Mouse (Mus musculus): ENCODE results near the gene Lrch1.

Gene Lrch1

DNA sequence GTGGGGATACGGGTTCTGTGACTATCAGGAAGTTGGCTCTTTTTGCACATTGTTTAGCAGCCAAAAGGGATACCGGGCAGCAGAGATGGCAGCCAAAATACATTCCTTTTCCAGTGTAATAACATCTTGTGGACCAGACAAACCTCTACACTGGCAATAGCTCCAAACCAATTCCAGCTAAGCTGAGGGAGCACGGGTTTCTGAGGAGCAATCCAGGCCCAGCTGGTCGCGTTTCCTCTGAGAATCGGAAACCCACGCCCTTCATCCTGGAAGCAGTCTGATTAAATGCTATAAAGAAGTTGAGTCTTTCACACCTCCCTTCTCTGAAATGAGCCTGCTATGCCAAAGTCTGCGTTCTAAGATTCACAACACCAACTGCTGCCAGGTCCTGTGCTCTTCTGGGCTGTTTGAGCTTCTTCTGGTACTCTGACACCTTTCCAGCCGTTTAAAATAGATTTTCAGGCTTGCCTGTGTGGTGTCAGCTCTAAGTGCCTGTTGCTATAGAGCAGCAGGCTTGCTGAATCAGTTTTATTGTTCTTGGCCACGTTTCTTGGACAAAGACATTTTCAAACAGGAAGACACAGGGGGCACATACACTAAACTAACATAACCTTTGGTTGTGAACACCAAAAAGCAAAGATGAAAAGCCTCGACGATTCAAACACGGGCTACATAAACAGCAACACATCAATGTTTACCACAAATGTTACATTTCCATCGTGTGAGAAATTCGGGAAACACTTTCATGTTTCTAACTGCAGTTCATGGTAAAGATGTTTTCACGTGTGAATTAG is 94.5 kb downstream of the Lrch1 start:
- peak; percentile 40 to 74 for DNase-seq (ENCODE audit: low spot score in 2 of 2)

DNA sequence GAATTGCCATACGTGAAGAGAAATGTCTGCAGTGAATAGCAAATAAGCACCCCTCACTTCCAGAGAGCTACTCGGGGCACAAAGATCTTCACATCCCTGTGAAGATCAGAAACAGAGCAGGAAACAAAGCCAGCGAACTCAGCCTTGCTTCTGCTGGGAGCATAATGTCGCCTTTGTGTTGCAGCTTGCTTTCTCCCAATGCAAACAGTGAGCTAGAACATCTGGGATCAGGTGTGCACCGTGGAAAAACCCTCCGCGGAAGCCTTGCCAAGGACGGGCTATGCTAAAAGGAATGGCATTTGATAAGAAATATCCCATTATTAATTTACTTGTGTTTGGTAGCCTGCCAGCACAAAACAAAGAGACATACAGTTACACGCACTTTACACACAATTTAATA is 95.8 kb downstream of the Lrch1 start:
- DNase-seq (ENCODE audit: low spot score in 2 of 2) = no peak

DNA sequence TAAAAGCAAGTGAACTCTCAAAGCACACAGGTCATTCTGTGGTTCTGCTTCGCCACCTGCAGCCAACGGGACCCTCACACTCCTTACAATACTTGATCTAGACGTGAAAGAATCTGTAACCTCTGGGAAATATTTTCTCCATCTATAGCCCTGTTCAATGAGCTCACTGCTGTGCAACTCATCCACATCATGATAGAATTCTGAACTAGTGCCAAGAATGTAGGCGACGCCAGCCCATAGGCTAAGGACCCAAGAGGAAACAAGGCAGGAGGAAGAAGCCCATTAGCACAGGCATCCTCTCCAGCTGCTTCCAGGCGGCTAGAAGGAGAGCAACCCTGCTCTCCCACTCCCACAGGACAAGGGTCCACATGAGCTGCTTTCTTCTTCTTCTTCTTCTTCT is 98.7 kb downstream of the Lrch1 start:
- DNase-seq (ENCODE audit: low spot score in 2 of 2) = no peak

DNA sequence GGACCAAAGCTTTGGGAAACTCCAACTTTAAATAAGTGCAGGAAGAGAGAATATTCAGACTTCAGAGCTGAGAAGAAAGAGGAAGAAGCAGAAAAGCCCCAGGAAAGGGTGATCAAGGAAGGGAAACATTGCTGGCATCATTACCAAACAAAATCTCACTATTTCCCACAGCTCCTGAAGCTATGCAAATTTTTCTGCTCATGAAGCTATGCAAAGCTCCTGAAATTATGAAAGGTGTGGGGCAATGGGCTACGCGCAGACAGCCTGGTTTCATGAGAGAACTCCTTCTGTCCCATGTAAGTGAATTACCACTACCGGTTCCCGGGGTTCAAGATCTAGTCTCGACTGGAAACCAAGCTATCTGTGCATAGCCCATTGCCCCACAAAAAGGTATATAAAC is 99.5 kb downstream of the Lrch1 start:
- DNase-seq (ENCODE audit: low spot score in 2 of 2) = no peak

DNA sequence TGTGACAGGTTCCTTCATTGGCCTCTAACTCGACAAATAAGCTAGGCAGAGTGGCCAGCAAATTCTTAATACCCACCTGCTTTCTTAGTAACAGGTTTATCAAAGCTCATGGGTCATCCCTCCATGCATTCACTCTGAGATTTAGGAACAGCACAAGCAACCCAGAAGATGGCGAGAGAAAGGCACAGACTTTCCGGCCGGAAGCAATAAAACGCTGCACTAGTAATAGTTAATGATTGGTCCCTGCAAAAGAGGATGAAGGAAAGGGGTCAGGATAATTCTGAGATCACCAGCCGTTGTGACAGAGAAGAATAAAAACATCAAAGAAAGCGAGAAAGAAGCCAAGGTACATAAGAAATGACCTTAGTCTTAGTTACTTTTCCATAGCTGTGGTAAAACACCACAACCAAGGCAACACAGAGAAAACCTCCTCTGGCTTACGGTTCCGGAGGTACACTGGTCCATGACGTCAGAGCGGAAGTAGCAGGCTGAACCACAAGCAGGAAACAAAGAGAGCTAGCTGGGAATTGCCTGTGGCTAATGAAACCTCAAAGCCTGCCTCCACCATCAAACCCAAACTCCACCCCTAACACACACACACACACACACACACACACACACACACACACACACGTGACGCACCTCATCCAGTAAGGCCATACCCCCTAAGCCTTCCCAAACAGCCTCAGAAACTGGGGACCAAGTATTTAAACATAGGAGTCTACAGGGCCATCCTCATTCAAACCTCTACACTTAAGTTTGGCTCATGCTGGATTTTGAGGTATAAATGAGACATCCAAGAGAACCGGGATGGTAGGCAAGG is 100.2 kb downstream of the Lrch1 start:
- DNase-seq (ENCODE audit: low spot score in 2 of 2) = no peak

DNA sequence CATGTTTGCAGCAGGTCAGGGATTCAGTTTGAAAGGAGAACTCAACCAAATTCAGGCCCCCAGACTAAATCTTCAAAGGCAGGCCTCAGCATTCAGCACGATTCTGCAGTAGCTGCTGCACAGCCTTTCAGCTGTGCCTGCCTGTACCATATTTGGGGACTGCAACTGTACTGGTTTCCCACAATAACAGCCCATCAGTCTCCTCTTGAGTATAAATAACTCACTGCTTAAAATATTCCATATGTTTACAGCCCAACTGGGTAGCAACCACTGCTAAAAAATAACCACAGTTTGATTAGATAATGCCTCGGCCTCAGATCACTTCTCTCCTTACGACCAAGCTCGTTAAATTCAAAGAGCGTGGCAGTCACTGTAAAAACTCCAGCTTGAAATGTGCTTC is 101.0 kb downstream of the Lrch1 start:
- DNase-seq (ENCODE audit: low spot score in 2 of 2) = peak; percentile 18 to 22

DNA sequence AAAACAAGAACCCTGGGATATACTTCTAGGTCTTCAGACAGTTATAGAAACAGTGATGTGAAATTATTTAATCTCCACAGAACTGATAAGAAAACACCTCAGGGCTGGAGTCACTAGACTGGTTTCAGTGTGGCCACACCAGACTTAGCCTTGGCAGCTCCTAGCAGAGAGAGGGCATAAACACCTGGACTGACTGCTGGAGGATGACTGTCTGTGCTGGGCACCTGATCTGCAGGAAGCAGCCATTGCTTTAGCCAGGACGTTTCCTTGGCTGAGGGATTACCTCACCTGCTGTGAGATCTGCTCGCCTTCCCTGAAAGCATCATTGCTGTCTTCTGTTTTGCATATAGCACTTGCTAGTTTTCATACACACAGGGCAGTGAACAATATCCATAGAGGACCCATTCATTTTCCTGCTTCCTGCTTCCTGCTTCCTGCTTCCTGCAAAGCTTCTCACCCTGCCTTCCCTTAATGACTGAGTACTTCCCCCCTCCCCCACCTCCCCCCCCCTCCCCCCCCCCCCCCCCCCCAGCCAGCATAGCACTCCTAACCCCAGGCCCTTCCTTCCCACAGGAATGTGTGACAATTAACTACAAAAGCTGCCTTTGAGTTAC is 101.9 kb downstream of the Lrch1 start:
- no peak for DNase-seq (ENCODE audit: low spot score in 2 of 2)

DNA sequence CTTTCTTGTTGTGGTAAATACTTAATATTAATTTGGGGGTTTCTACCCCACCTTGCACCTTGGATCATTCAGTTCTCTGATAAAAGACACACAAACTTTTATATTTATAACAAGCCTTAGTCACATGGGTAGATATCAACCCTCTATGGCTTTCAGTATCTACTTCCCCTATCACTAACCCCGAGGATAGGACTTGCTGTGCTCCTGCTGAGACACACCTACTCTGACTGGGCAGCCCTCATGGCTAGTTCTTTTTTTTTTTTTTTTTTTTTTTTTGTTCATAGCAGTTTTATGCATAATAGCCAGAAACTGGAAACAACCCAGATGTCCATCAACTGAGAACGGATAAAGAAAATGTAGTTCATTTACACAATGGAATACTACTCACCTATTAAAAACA is 106.0 kb downstream of the Lrch1 start:
- no peak for DNase-seq (ENCODE audit: low spot score in 2 of 2)

DNA sequence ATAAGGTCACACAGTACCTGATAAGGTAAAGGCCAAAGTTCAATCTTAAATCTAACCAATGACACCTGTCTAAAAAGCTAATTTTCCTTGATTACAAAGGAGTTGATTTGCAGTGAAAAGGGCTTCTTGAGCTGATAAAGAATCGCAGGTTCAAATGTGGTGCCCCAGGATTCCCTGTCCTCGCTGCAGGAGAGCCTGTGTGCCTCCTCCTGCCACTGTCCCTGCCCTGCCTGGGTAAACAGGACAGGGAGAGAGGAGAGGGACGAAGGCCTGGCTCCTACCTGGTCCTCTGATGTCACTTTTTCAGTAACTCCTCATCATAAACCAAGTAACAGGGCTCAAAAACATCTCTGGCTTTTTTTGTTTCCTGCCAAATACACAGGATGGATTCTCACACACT is 106.4 kb downstream of the Lrch1 start:
- no peak for DNase-seq (ENCODE audit: low spot score in 2 of 2)

DNA sequence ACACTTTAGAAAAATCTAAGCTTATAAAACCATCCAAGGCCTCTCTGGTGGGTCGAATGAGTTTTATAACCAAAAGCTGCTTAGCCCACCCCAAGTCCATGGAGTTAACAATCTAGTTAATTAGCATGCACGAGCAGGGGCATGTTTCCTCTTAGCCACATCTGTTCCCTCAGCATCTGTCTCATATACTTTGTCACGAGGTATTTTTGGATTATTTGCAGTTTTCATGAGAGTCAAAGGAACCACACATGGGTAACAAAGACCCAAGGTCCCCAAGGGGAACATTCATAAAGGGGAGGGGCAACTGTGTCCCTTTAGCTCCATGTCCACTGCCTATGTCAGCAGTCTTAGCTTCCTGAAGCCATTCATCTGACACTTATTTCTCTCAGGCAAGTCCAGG is 106.9 kb downstream of the Lrch1 start:
- no peak for DNase-seq (ENCODE audit: low spot score in 2 of 2)

DNA sequence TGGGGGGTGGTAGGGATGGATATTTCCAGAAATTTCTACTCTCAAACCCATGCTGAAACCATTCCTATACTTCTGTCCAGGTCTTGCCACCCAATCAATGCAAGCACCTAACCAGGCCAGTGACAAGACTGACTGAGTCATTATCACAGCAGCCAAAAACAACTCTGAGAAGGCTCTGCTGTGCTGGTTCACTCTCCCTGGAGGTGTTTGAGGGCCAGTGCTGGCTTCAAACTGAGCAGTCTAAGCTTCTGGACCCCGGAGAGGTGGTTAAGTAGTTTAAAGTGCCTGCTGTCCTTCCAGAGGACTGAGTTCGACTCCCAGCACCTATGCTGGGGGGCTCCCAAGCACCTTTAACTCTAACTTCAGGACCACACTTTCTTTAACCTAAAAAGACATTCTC is 107.3 kb downstream of the Lrch1 start:
- no peak for DNase-seq (ENCODE audit: low spot score in 2 of 2)

DNA sequence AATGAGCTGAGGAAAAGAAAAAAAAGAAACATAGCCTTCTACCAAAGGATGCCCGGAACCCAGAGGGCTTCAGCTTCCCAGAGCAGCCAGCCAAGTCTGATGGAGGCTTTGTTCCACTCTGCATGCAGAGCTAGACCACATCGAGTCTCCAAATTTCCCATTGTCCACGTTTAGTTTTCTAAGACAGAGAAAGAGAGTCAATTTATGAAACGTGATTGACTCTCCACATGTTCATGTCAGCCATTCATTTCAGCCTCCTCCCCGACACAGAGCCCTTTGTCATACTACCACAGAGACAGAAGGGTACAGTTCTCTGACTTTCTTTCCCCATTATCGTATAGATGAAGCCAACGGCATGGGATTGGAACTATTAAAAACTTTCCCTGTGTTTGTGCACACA is 108.9 kb downstream of the Lrch1 start:
- DNase-seq (ENCODE audit: low spot score in 2 of 2) = no peak

DNA sequence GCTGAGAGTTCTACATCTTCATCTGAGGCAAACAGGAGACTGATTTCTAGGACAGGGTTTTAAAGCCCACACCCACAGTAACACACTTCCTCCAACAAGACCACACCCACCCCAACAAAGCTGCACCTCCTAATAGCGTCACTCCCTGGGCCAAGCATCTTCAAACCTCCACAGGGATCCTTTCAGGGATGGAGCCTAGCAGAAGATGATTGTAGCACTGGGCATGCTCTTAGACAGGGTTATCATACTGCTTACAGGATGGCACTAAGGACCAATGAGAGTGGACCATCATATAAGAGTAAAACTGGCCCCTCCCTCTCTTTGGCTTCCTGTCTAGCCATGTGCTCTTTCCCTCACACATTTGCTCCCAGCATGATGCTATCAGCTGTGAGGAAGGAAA is 112.7 kb downstream of the Lrch1 start:
- no peak for DNase-seq (ENCODE audit: low spot score in 2 of 2)

DNA sequence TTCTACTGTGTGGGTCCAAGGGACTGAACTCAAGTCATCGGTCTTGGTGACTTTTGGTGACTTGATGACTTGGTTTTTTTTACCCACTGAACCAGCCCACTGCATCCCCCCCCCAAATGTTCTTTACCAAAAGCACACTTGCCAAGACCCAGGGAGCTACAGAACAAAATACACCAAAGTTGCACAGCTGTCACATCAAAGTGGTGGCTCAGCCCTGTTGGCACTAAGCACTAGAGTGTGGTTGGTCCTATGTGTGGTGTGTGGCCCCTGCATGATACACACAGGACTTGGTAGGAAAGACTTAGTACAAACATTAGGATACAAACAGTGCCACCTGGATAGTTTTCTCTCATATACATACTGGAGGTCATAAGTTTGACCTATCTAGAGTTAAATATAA is 113.5 kb downstream of the Lrch1 start:
- DNase-seq (ENCODE audit: low spot score in 2 of 2) = no peak

DNA sequence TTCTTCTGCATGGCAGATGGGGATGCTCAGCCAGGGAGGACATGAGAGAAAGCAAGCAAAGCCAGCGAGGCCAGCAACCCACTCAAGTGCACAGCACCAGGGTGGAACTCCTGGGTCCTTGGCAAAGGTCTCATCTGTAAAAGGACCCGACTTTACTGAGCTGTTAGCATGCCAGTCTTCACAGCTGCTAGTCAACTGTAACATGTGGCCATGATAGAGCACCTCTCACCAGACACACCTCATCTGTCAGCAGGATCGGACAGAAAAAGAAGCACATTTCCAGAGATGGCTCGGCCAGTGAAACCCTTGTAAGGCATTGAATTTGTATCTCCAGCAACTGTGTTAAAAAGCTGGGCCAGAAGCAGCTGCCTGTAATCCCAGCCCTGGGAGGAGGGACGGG is 116.0 kb downstream of the Lrch1 start:
- DNase-seq (ENCODE audit: low spot score in 2 of 2) = no peak

DNA sequence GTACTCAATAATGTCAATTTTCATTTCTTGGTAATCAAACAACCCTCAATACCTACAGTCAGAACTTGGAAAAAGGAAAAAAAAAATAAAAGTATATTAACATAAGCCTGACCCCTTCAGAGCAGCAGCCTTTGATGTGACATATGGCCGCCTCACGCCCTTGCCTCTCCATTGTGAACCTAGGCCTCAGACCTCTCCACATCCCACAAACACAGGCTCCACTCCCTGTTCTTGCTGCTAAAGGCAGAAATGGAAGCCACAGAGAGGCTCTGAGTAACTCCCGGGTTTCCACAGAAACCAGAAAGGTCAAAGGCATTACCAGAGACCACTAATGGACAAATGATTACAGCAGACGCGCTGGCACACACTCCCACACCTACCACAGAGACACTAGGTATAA is 116.6 kb downstream of the Lrch1 start:
- DNase-seq (ENCODE audit: low spot score in 2 of 2) = no peak

DNA sequence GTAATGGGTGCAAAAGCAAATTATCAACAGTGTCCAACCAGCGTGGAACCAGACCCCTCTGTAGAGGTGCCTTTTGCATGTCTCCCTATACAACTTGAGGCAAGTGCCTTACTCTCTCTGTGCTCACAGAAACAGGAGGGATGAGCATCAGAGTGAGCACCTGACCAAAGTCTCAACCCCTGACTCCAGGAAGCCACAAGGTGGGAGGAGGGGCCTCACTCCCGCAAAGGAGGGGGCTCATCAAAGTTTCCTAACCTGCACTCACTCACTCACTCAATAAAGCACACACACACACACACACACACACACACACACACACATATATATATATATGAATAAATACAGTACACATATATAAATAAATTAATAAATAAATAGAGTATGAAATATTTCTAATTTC is 117.1 kb downstream of the Lrch1 start:
- DNase-seq (ENCODE audit: low spot score in 2 of 2) = no peak

DNA sequence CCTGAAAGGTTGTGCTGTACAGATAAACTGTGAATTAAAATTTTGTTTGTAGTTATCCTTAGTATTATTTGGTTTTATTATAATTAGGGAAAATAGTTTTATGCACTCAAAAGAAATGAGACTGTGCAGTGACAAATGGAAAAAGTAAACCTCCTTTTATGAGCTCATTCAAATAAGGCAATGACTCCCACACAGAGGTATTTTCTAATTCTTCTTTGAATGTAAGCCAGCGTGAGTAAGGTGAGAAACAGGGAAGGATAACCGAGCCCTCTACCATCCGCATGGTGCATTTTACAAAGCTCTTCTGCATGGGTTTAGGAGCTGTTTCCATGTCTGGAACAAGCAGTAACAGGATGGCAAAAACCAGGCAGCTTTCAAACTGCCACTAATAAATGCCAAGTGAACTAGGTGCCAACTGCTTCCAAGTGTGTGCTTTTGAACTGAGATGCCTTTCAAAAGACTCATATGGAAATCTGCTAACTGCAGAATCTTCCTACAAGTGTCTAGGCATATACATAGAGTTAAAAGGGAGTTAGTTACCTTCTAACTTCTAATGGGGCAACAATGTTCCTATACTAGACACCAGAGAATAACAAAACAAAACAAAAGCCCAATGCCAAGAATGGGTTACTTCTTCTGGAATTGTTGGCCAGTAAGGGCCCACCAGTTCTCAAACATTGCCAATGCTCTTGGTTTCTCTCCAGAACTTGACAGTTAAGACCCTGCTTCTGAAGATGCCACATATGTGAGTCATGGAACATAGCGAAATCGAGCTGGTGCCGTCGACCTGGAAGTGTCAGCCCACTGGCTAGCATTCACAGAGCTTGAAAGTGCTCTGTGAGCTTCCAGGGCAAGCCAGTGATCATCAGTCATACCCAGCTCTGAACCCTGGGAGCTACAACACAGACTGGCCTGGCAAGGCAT is 124.7 kb downstream of the Lrch1 start:
- DNase-seq (ENCODE audit: low spot score in 2 of 2) = no peak

DNA sequence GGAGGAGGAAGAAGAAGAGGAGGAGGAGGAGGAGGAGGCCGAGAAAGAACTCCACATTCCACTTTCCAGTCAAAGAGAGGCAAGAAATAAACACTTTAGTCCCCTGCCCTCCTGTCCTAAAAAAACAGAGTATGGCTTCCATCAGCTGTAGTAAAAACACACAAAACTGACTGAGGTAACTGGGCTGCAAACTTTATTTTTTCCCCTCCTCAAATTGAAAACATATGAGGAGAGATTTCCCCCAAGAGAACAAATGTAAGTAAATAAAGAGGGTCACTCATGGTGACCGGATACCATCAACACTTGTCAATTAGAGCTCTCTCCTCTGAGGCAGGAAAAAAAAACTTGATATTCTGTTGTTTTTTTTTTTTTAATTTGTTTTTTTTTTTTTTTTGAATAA is 125.6 kb downstream of the Lrch1 start:
- DNase-seq (ENCODE audit: low spot score in 2 of 2) = no peak

DNA sequence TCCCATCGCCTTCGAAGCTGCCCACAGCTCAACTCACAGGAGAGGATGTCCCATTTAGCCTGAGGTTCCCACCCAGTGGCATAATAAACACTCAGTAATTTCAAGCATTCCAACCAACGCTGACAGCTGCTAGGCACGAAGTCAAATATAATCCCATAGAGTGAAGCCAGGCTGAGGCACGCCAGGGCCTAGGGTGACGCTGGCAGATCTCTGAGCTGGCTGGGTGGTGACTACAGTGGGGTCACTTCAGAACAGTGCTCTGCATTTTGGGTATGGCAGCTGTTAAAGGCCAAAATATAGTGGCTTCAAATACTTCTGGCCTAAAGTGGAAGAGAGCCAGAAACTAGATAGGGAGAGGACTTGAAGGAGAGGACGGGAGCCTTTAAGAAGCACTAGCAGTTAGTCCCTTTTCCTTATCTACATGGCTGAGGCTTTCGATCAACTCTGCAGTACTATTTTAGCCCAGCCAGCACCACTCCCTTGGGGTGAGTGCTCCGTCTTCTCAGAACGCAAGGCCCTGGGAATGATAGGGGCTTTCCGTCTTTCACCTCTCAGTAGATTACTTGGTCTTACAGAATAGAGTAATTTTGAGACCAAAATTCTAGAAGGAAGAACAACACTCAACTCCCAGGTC is 127.4 kb downstream of the Lrch1 start:
- no peak for DNase-seq (ENCODE audit: low spot score in 2 of 2)

DNA sequence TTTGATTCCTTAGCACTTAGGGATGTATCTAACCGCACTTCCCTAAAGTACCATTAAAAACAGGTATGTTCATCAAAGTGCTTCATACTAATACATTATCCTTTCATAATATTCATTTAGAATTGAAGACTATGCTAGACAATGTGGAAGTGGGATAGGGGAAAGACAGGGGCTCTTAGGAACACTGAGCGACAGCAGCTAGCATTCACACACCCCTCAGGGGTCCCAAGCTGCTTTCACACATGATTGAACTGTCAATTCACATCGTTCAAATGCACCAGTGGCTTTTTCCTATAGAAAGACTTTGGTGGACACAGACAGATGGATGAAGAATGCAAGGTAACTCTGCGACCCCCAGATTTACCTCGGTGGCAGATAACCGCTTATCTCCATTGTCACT is 131.0 kb downstream of the Lrch1 start:
- no peak for DNase-seq (ENCODE audit: low spot score in 2 of 2)

Measured in frontal cortex, postnatal 36 days (tissue).